Comparison of ENCODE assay signal across 9 mouse cellular contexts in genomic region chr5:140606386-140606785, GRCm38 (mm10). TPM values are rescaled to one million over a fixed set of nuclear protein-coding genes. Genes with fewer than 3 reads are reported as not detected.
A peak's percentile ranks its signal among the peaks of the same experiment; 100 is the strongest.
DNase-seq lines count a peak whose midpoint lies in the region; ATAC-seq and TF ChIP-seq lines count a peak whose summit lies in the region.
"Had no signal": no experiment of that assay in that cellular context is flagged by ENCODE, and none has a peak within 500 bp of the region (broad histone marks: within the 10 kb centered on the region; RNA-seq: fewer than 3 reads in every experiment).

No protein-coding gene starts in this region.

- peaks cover 8% of the 10 kb centered on the region for H3K36me3 ChIP-seq in megakaryocyte, embryonic 14.5 days (replicated peaks; ENCODE audit: low read length)
- no peaks in the 10 kb centered on the region for H3K36me3 ChIP-seq in heart, embryonic 12.5 days
- no peaks in the 10 kb centered on the region for H3K36me3 ChIP-seq in limb, embryonic 12.5 days
- no peaks in the 10 kb centered on the region for H3K36me3 ChIP-seq in small intestine, adult 2 months (ENCODE audit: control insufficient read depth, insufficient read depth, low read length)

- DNase-seq in left cerebral cortex, postnatal 25 days (ENCODE audit: low spot score in 2 of 2): no peak
- no peak for DNase-seq in adrenal gland, postnatal 4 days (ENCODE audit: low spot score in 2 of 2)
- DNase-seq in cerebellum, adult 8-10 months: no peak

- no peak for TF ChIP-seq CTCF in small intestine, adult 2 months (IDR thresholded peaks at IDR 0.05; ENCODE audit: extremely low read depth, insufficient read length, insufficient replicate concordance, low read depth, low read length)

- H3K27ac ChIP-seq in heart, embryonic 12.5 days (ENCODE audit: poor library complexity, severe bottlenecking): no peak overlapping the region
- H3K27ac ChIP-seq in limb, embryonic 12.5 days: no peak overlapping the region
- H3K27ac ChIP-seq in small intestine, adult 2 months (ENCODE audit: insufficient read depth, low read depth, low read length): no peak overlapping the region

- no peak overlapping the region for H3K9ac ChIP-seq in heart, embryonic 12.5 days
- peak overlapping the region; percentile 64 for H3K9ac ChIP-seq in limb, embryonic 12.5 days (replicated peaks)

- no peak for TF ChIP-seq POLR2A in small intestine, adult 2 months (IDR thresholded peaks at IDR 0.05; ENCODE audit: low read depth, low read length)

- no peak for ATAC-seq in megakaryocyte, adult 5-6 weeks (ENCODE audit: poor library complexity, severe bottlenecking)
- ATAC-seq in heart, embryonic 12.5 days (ENCODE audit: insufficient number of reproducible peaks, low FRiP score): no peak
- no peak for ATAC-seq in limb, embryonic 12.5 days (ENCODE audit: insufficient number of reproducible peaks, insufficient read depth, low FRiP score, low TSS enrichment, low read depth)

- H3K4me2 ChIP-seq in heart, embryonic 12.5 days: peak overlapping the region; percentile 83
- peak overlapping the region; percentile 84 for H3K4me2 ChIP-seq in limb, embryonic 12.5 days

- H3K27me3 ChIP-seq in megakaryocyte, embryonic 14.5 days (replicated peaks): peaks cover 50% of the 10 kb centered on the region
- peaks cover 85% of the 10 kb centered on the region for H3K27me3 ChIP-seq in heart, embryonic 12.5 days (replicated peaks)
- H3K27me3 ChIP-seq in limb, embryonic 12.5 days: peaks cover 73% of the 10 kb centered on the region
- H3K27me3 ChIP-seq in small intestine, adult 2 months (ENCODE audit: control insufficient read depth, insufficient read depth, low read length): peaks cover 11% of the 10 kb centered on the region; the same call in 1 of the 2 replicates

- H3K4me1 ChIP-seq in megakaryocyte, embryonic 14.5 days: peaks cover 73% of the 10 kb centered on the region
- H3K4me1 ChIP-seq in heart, embryonic 12.5 days (replicated peaks): peaks cover 52% of the 10 kb centered on the region
- peaks cover 70% of the 10 kb centered on the region for H3K4me1 ChIP-seq in limb, embryonic 12.5 days (replicated peaks)
- H3K4me1 ChIP-seq in small intestine, adult 2 months (ENCODE audit: control insufficient read depth, insufficient read depth, insufficient read length, low read length): peaks cover 25% of the 10 kb centered on the region

- peak overlapping the region; percentile 94 for H3K4me3 ChIP-seq in megakaryocyte, embryonic 14.5 days (replicated peaks)
- peak overlapping the region; percentile 53 for H3K4me3 ChIP-seq in heart, embryonic 12.5 days
- peak overlapping the region; percentile 53 for H3K4me3 ChIP-seq in limb, embryonic 12.5 days (replicated peaks)
- peak overlapping the region; percentile 77 for H3K4me3 ChIP-seq in small intestine, adult 2 months (ENCODE audit: low read depth, low read length)

- WGBS in heart, embryonic 12.5 days: 1% methylated on average over 23 of the region's 23 CpGs
- WGBS in limb, embryonic 12.5 days: 1% methylated on average over 23 of the region's 23 CpGs
- WGBS in small intestine, adult 2 months: 11% methylated on average over 23 of the region's 23 CpGs

- no peaks in the 10 kb centered on the region for H3K9me3 ChIP-seq in megakaryocyte, embryonic 14.5 days
- no peaks in the 10 kb centered on the region for H3K9me3 ChIP-seq in heart, embryonic 12.5 days (replicated peaks)
- H3K9me3 ChIP-seq in limb, embryonic 12.5 days: no peaks in the 10 kb centered on the region

- intact Hi-C loops in left cerebral cortex, postnatal 25 days (cut with DNase I): no loop called here

RNA-seq across cellular contexts. Expression of gene Lfng, which starts 0.7 kb away (rescaled TPM):
- polyA plus RNA-seq in megakaryocyte, embryonic 14.5 days (2012; ENCODE audit: insufficient read depth, low replicate concordance): 7.3 and 31.9 TPM in 2 replicates
- total RNA-seq in megakaryocyte, adult 5-6 weeks (2015): 21.3 and 23.2 TPM in 2 replicates
- 48.0 and 54.2 TPM in 2 replicates for total RNA-seq in megakaryocyte, adult 5-6 weeks (2017)
- polyA plus RNA-seq in heart, embryonic 12.5 days (2016; fragmentation: Nextera tagmentation; extraction: Ambion mirVana): 2.9 and 4.3 TPM in 2 replicates
- 10.3 and 10.8 TPM in 2 replicates for polyA plus RNA-seq in limb, embryonic 12.5 days (2016; fragmentation: Nextera tagmentation; extraction: Ambion mirVana)
- polyA plus RNA-seq in small intestine, adult 2 months (2012; rRNA removed): 25.6 and 29.9 TPM in 2 replicates
- 10 to 100 TPM; 19.3 to 21.1 TPM for total RNA-seq in left cerebral cortex, postnatal 25 days (2021)
- total RNA-seq in adrenal gland, postnatal 4 days (2021): 10 to 100 TPM; 23.5 to 24.4 TPM

RNA-seq across cellular contexts. Expression of gene Grifin, which starts 41.5 kb away (rescaled TPM):
- 0.77 TPM in 1 of 2 replicates, not detected in the other for polyA plus RNA-seq in megakaryocyte, embryonic 14.5 days (2012; ENCODE audit: insufficient read depth, low replicate concordance)
- total RNA-seq in megakaryocyte, adult 5-6 weeks (2015): not detected in 2 replicates
- total RNA-seq in megakaryocyte, adult 5-6 weeks (2017): not detected in 2 replicates
- polyA plus RNA-seq in heart, embryonic 12.5 days (2016; fragmentation: Nextera tagmentation; extraction: Ambion mirVana): 0.31 TPM in 1 of 2 replicates, not detected in the other
- polyA plus RNA-seq in limb, embryonic 12.5 days (2016; fragmentation: Nextera tagmentation; extraction: Ambion mirVana): 0.36 TPM in 1 of 2 replicates, not detected in the other
- not detected in 2 replicates for polyA plus RNA-seq in small intestine, adult 2 months (2012; rRNA removed)
- total RNA-seq in left cerebral cortex, postnatal 25 days (2021): not detected
- not detected for total RNA-seq in adrenal gland, postnatal 4 days (2021)
- total RNA-seq: layer of hippocampus, postnatal 10 days had no signal

RNA-seq across cellular contexts. Expression of gene Ttyh3, which starts 42.4 kb away (rescaled TPM):
- polyA plus RNA-seq in megakaryocyte, embryonic 14.5 days (2012; ENCODE audit: insufficient read depth, low replicate concordance): 302 and 455 TPM in 2 replicates
- 42.4 and 46.0 TPM in 2 replicates for total RNA-seq in megakaryocyte, adult 5-6 weeks (2015)
- 8.0 and 11.6 TPM in 2 replicates for total RNA-seq in megakaryocyte, adult 5-6 weeks (2017)
- polyA plus RNA-seq in heart, embryonic 12.5 days (2016; fragmentation: Nextera tagmentation; extraction: Ambion mirVana): 36.3 and 38.0 TPM in 2 replicates
- 48.8 and 58.0 TPM in 2 replicates for polyA plus RNA-seq in limb, embryonic 12.5 days (2016; fragmentation: Nextera tagmentation; extraction: Ambion mirVana)
- polyA plus RNA-seq in small intestine, adult 2 months (2012; rRNA removed): 35.3 and 72.5 TPM in 2 replicates
- total RNA-seq in left cerebral cortex, postnatal 25 days (2021): 100 to 1,000 TPM; 272 to 289 TPM
- total RNA-seq in adrenal gland, postnatal 4 days (2021): 100 to 1,000 TPM; 199 to 212 TPM
